Mouse (Mus musculus) hindbrain, embryonic 13.5 days (tissue): ENCODE data around the gene Gm43552. TPM values are rescaled to one million over a fixed set of nuclear protein-coding genes. Genes with fewer than 3 reads are reported as not detected.

ENCODE experiments used
- ATAC-seq: fragments of 200-750 bp; cut with Nextera tagmentation; 2 replicates; pipeline ENCODE4 v1.8.0; 2017; ENCODE audit warnings: moderate TSS enrichment; ENCODE audit not compliant: low FRiP score
- H3K27ac ChIP-seq: fragments of 300-500 bp; sonication (generic); 2 replicates; pipeline ENCODE4 v1.5.1; 2015; ENCODE audit warnings: inconsistent platforms, mild to moderate bottlenecking, moderate library complexity
- H3K27me3 ChIP-seq: fragments of 300-500 bp; sonication (generic); 2 replicates; pipeline ENCODE4 v1.6.1; 2015; ENCODE audit warnings: mild to moderate bottlenecking, inconsistent platforms
- H3K36me3 ChIP-seq: fragments of 300-500 bp; sonication (generic); 2 replicates; pipeline ENCODE4 v1.6.1; 2015; ENCODE audit warnings: mild to moderate bottlenecking, inconsistent platforms
- H3K4me1 ChIP-seq: fragments of 300-500 bp; sonication (generic); replicated peaks from 2 replicates; pipeline ENCODE4 v1.6.1; 2015; ENCODE audit warnings: inconsistent platforms
- H3K4me2 ChIP-seq: fragments of 300-500 bp; sonication (generic); 2 replicates; pipeline ENCODE4 v1.6.1; 2015; ENCODE audit warnings: inconsistent platforms, mild to moderate bottlenecking, moderate library complexity
- H3K4me3 ChIP-seq: fragments of 300-500 bp; sonication (generic); 2 replicates; pipeline ENCODE4 v1.5.1; 2015; ENCODE audit warnings: mild to moderate bottlenecking, inconsistent platforms
- H3K9ac ChIP-seq: fragments of 300-500 bp; sonication (generic); 2 replicates; pipeline ENCODE4 v1.6.1; 2015; ENCODE audit warnings: mild to moderate bottlenecking, inconsistent platforms
- H3K9me3 ChIP-seq: fragments of 300-500 bp; sonication (generic); 2 replicates; pipeline ENCODE4 v1.6.1; 2016; ENCODE audit warnings: inconsistent platforms
- WGBS: fragments of 180-500 bp; shearing (Covaris S2); methylation state at CpG from one replicate; pipeline ENCODE4 v1.1.7; 2015; 5-methylcytosine and 5-hydroxymethylcytosine counted together
- polyA plus RNA-seq: library from polyadenylated mRNA; unstranded; fragments of >200 nt; fragmentation: Nextera tagmentation; extraction: Ambion mirVana; gene quantifications from 2 replicates; pipeline ENCODE4 v1.2.1, GENCODE M21; 2015

Gm43552 gene
- polyA plus RNA-seq, 1 experiment from 2014 or later, result 2.7 TPM

DNA sequence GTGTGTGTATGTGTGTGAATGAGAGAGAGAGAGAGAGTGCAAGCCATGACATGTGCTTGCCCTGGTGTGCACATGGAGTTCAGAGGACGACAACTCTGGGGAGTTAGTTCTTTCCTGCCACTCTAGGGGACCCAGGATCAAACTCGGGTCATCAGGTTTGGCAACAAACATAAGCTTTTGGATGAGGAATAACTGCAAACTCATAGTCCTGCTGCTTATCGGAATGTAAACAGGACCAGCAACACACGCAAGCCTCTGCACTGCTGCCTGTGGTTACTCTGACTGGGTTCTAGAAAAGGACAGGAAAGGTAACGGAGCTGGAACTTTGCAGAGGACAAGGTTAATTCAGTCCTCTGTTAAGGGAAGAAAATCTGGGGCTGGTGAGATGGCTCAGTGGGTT lies 67.4 kb downstream of the Gm43552 start:
- H3K9me3 ChIP-seq, result no peaks in the 10 kb centered on the region
- H3K27me3 ChIP-seq, result no peaks in the 10 kb centered on the region
- ATAC-seq, result no peak
- WGBS, result 94% methylated on average over 5 of the region's 5 CpGs
- H3K36me3 ChIP-seq, result peaks cover 68% of the 10 kb centered on the region
- no peak overlapping the region for H3K27ac ChIP-seq
- no peak overlapping the region for H3K9ac ChIP-seq
- peaks cover 5% of the 10 kb centered on the region; the same call in 1 of the 2 replicates for H3K4me1 ChIP-seq
- no peak overlapping the region for H3K4me3 ChIP-seq
- no peak overlapping the region for H3K4me2 ChIP-seq

DNA sequence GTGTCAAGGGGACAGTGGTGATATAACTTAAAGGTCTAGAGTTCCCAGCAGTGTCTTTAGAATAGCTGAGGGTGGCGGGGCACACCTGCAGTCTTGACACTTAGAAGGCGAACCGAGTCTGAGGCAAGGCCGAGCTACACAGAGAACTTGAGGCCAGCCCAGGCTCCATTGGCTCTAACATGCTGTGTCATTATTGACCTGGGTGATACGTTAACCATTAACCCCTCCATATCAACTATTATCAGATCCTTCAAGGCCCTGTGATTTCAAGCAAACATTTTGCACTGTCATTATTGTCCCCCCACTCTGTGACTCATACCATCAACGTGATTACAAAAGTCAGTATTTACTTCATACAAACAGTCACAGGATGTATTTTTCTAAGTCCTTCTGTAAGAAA lies 68.4 kb downstream of the Gm43552 start:
- H3K9ac ChIP-seq, result no peak overlapping the region
- WGBS, result 95% methylated on average over 6 of the region's 6 CpGs
- H3K4me2 ChIP-seq, result no peak overlapping the region
- H3K4me3 ChIP-seq, result no peak overlapping the region
- ATAC-seq, result no peak
- no peaks in the 10 kb centered on the region for H3K27me3 ChIP-seq
- no peaks in the 10 kb centered on the region for H3K9me3 ChIP-seq
- no peak overlapping the region for H3K27ac ChIP-seq
- H3K4me1 ChIP-seq, result peaks cover 5% of the 10 kb centered on the region; the same call in 1 of the 2 replicates
- H3K36me3 ChIP-seq, result peaks cover 72% of the 10 kb centered on the region

DNA sequence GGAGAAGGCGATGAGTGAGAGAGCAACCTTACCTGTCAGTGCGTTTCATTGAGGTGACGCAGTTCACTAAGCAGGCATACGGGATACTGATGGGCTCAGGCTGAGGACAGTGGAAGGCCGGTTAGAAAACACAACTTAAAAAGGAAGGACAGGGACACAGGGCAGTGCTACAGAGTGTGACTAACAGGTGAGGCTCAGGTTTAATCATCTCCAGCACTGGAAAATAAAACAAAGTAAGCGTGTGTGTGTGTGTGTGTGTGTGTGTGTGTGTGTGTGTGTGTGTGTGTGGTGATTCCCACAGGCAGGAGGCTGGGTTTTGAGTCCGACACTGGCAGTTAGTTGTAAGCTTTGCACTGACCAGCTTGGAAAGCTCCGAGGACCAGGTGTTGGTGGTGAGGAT lies 69.8 kb downstream of the Gm43552 start:
- Histone ChIP-seq H3K4me3 (no peak overlapping the region), H3K36me3 (peaks cover 83% of the 10 kb centered on the region)
- WGBS, result 96% methylated on average over 8 of the region's 8 CpGs

DNA sequence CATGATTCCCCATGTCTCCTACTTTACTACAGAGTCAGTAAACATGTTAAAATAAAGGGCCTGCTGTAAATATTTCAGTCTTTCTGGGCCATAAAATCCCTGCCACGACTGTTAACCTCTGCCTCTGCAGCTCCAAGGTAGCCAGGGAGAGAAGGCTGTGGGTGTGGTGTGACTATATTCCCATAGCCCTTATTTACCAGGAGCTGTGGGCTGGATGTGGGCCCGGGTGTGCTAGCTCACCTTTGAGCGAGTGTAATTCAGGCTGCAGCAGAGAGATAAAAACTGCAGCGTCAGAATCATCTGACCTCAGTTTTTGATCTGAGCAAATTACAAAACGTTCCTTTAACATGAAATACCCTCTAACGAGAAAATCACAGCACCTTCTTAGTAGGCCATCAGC lies 71.8 kb downstream of the Gm43552 start:
- Histone ChIP-seq H3K4me1 (peaks cover 4% of the 10 kb centered on the region; the same call in 1 of the 2 replicates), H3K4me2 (no peak overlapping the region), H3K36me3 (peaks cover 87% of the 10 kb centered on the region), H3K27ac (no peak overlapping the region), H3K9me3 (no peaks in the 10 kb centered on the region), H3K4me3 (no peak overlapping the region), H3K9ac (no peak overlapping the region), H3K27me3 (no peaks in the 10 kb centered on the region)
- WGBS, result 92% methylated on average over 6 of the region's 6 CpGs
- ATAC-seq, result no peak

More for the DNA sequence above, 69.8 kb downstream of the Gm43552 start:
- Histone ChIP-seq H3K9ac (no peak overlapping the region), H3K4me1 (no peaks in the 10 kb centered on the region), H3K27me3 (no peaks in the 10 kb centered on the region), H3K9me3 (no peaks in the 10 kb centered on the region), H3K27ac (no peak overlapping the region), H3K4me2 (no peak overlapping the region)
- no peak for ATAC-seq

DNA sequence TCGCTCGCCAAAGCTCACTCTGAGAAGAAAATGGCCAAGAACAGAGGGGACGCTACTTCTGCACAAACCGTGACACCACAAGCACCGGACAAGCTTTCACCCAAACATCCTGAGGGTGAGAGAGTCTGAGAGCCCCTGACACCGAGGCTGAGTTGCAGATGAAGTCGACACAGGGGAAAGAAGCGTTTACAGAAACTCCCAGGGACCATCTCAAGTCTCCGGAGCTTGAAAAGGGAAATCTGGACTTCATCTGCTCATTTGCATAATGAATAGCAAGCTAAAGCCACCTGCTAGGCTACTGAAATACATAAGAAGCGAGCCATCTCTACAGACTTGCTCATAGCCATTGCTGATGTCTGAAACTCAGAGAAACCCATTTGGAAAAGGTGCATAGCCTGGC lies 73.5 kb downstream of the Gm43552 start:
- WGBS, result 76% methylated on average over 10 of the region's 10 CpGs
- Histone ChIP-seq H3K27me3 (no peaks in the 10 kb centered on the region), H3K4me2 (no peak overlapping the region), H3K36me3 (peaks cover 82% of the 10 kb centered on the region), H3K9ac (no peak overlapping the region), H3K9me3 (no peaks in the 10 kb centered on the region), H3K4me3 (no peak overlapping the region), H3K4me1 (peaks cover 6% of the 10 kb centered on the region; the same call in 1 of the 2 replicates), H3K27ac (no peak overlapping the region)
- ATAC-seq, result no peak

DNA sequence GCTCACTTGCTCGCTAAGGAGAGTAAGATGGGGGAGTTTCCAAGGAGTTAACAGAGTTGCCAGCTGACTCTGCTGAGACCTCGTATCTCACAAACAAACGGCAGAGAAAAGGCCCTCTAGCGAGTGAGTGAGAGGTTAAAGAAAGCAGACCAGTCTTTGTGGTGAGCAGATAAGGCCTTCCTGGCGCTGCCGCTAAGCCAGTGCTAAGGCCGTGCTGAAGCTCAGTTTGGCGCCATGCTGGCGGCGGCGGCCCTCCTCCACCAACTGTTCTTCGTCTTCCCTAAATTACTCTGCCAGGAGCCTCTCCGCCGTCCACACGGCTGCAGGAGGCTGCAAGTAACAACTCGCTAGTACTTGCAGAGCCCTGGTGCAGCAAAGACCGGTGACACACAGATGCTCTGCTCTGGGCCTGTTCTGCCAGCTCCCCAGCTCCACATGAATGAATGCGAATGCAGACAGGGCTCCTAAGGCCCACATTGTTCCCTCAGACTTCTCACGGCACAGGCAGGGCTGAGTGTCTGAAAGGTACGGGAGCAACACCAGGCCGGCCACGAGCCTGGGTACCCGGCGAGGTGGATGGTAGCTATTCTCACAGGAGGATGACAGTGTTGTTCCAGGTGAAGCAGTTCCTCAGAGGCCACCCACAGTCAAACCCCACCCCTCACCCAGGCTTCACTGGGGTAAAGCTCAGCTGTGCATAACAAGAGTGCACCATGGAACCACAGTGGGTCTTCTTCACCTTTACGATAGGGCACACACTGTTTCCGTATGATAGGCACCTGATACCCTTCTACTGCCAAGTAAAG lies 76.8 kb downstream of the Gm43552 start:
- ATAC-seq, result no peak

DNA sequence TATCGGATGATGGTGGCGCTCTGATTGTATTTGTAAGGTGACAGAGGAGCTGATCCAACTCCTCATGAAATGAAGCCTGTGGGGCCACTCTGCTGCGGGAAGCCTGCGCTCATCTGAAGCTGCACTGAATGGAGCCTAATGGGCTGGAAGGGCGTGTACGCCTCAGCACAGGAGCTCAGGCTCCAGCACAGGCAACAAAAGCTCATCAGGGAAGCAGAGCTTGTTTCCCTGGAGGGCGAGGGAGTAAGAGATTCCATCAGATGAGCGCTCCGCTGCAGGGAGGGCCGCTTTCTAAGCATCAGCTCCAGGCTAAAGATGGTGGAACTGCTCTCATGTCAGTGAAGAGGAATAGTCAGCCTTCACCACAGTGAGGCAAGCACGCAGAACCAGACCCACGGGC lies 84.6 kb downstream of the Gm43552 start:
- H3K9ac ChIP-seq, result no peak overlapping the region
- no peak overlapping the region for H3K4me3 ChIP-seq
- H3K9me3 ChIP-seq, result no peaks in the 10 kb centered on the region
- no peaks in the 10 kb centered on the region for H3K27me3 ChIP-seq
- H3K36me3 ChIP-seq, result peaks cover 71% of the 10 kb centered on the region
- ATAC-seq, result no peak
- 35% methylated on average over 12 of the region's 12 CpGs for WGBS
- peak overlapping the region; percentile 72 for H3K27ac ChIP-seq
- H3K4me1 ChIP-seq, result peaks cover 6% of the 10 kb centered on the region; the same call in 1 of the 2 replicates
- H3K4me2 ChIP-seq, result no peak overlapping the region

More for the DNA sequence above, 76.8 kb downstream of the Gm43552 start:
- Histone ChIP-seq H3K4me2 (no peak overlapping the region), H3K4me1 (peaks cover 6% of the 10 kb centered on the region; the same call in 1 of the 2 replicates), H3K27ac (0 out of 2 replicates have a peak overlapping the region, but pooled peaks have one; percentile 27), H3K9ac (peak overlapping the region; percentile 43), H3K9me3 (no peaks in the 10 kb centered on the region), H3K36me3 (peaks cover 72% of the 10 kb centered on the region), H3K4me3 (no peak overlapping the region), H3K27me3 (no peaks in the 10 kb centered on the region)
- WGBS, result 24% methylated on average over 26 of the region's 26 CpGs

DNA sequence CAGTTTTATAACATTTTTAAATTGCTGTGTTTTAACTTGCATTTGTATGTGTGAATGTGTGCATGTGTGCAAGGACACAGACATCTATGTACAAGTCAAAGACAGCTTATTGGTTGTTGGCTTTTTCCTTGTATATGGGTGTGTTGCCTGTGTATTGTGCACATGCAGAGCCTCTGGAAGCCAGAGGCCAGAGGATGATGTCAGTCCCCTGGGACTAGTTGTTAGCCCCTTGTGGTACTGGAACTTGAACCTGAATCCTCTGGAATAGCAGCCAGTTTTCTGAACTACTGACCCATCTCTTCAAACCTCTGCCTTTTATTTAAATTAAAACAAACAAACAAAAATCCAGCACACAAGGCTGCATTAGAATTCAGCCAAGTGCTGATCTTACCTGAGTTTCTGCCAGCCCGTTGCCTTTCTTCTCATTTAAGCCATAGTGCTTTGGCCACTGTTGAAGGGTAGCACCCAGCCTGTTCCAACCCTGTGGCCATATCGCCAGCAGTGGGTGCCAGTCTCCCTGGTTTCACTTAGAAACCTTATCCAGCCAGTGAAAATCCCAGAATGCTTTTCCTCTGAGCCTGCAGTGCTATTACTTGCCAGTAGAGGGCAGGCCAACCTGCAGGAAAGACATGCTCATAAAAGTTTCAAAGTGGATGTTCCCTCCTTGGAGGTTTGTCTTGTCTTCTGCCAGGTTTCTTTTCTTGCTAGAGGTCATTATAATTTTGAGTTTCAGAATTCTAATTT lies 91.2 kb downstream of the Gm43552 start:
- 33% methylated on average over 2 of the region's 2 CpGs for WGBS
- Histone ChIP-seq H3K4me3 (no peak overlapping the region), H3K27me3 (no peaks in the 10 kb centered on the region), H3K4me2 (no peak overlapping the region), H3K9me3 (no peaks in the 10 kb centered on the region), H3K27ac (peak overlapping the region; percentile 48; the same call in 1 of the 2 replicates), H3K4me1 (no peaks in the 10 kb centered on the region), H3K36me3 (peaks cover 67% of the 10 kb centered on the region), H3K9ac (no peak overlapping the region)
- no peak for ATAC-seq

DNA sequence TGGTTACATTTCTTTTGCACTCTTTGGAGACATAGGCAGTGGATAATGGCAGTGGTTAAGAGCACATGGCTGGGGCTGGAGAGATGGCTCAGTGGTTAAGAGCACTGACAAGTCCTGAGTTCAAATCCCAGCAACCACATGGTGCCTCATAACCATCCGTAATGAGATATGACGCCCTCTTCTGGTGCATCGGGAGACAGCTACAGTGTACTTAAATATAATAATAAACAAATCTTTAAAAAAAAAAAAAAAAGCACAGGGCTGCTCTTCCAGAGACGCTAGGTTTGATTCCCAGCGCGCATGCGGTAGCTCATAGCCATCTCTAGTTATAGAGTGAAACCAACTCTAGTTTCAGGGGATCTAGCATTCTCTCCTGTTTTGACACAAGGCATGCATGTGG lies 98.2 kb downstream of the Gm43552 start:
- Histone ChIP-seq H3K27ac (no peak overlapping the region), H3K4me1 (peaks cover 23% of the 10 kb centered on the region), H3K36me3 (peaks cover 47% of the 10 kb centered on the region), H3K4me3 (no peak overlapping the region), H3K9ac (no peak overlapping the region), H3K27me3 (no peaks in the 10 kb centered on the region), H3K9me3 (no peaks in the 10 kb centered on the region), H3K4me2 (no peak overlapping the region)
- ATAC-seq, result no peak
- WGBS, result 96% methylated on average over 7 of the region's 7 CpGs

DNA sequence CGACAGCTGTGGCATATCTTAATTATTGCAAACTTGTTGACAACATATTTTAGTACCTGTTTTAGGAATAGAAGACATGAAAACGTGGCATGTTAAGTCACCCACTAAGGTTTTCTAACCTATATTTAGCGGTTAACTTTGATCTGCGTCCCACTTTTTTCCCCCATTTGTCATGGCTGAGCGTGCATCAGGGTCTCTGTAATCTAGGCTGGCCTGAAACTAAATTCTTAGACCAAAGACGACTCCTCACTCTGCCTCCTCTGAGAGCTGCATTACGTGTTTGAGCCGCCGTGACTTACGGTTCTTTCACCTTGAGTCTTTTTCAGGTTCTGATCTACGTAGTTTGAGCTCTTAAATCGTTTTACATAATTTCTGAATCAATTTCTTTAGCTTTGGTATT lies 100.9 kb downstream of the Gm43552 start:
- peak overlapping the region; percentile 71 for H3K4me3 ChIP-seq
- H3K9me3 ChIP-seq, result no peaks in the 10 kb centered on the region
- peak overlapping the region; percentile 77 for H3K9ac ChIP-seq
- ATAC-seq, result peak; percentile 57; the same call in 1 of the 2 replicates
- H3K27ac ChIP-seq, result peak overlapping the region; percentile 81
- no peaks in the 10 kb centered on the region for H3K27me3 ChIP-seq
- H3K4me1 ChIP-seq, result peaks cover 33% of the 10 kb centered on the region
- H3K4me2 ChIP-seq, result peak overlapping the region; percentile 68
- peaks cover 54% of the 10 kb centered on the region for H3K36me3 ChIP-seq
- 3% methylated on average over 12 of the region's 12 CpGs for whole genome bisulfite sequencing

DNA sequence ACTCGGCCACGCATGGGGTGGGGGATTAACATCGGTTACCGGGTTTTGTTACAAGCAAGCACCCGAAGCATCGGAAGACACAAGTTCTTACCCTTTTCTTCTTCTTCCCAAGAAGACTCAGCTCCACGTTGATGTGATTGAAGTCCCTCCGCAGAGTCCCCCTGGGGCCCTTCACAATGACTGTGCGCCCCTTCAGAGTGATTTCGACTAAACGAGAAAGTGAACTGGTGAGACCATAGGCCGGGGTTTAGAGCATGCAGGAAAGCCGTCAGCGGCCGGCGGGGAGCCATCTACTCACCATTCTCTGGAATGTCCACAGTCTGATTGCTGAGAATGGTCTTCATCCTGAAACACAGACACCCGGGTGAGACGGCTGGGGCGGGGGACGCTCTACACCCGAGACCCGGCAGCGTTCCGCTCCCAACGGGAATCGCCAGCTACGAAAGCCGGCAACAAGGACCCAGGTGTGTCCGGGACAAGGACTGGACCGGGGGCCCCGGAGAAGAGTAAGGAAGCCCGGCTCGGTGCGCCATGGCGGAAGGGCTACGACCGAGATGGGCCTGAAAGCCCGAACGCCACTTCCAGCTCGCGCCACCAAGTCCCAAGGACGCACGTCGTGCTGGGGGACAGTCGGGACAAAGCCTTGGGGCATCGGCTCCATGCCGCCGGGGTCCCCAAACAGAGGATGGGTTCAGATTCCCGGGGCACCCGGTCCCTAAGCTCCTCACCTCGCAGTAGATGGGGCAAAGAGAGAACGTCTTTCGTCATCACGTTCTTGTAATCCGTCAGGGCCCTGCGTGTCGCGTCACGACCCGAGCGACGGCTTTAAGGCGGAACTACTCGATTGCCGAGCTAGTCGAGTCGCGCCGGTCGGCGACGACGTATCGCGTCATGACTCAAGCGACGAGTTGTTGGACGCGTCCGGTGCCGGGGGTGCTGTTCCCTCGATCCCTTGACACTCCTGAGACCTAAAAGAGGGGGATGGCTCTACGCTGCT lies 101.7 kb downstream of the Gm43552 start, which contains the start of the genes Rpl9 and Lias:
Gene Rpl9, minus strand, starts transcription at position 797 of the 997 bp plus-strand sequence.
Gene Lias, plus strand, starts transcription at position 850 of the 997 bp plus-strand sequence.
- Histone ChIP-seq H3K9me3 (no peaks in the 10 kb centered on the region), H3K27ac (peak within 1 kb of the TSS; percentile 94), H3K27me3 (no peaks in the 10 kb centered on the region), H3K36me3 (peaks cover 48% of the 10 kb centered on the region), H3K4me1 (peaks cover 33% of the 10 kb centered on the region), H3K4me2 (peak within 1 kb of the TSS; percentile 85), H3K9ac (peak within 1 kb of the TSS; percentile 97), H3K4me3 (peak within 1 kb of the TSS; percentile 71)
- ATAC-seq, result peak; percentile 97
- under 1% methylated on average over 83 of the region's 83 CpGs for WGBS
